Mouse (Mus musculus) hindbrain, embryonic 15.5 days (tissue): Measurements from ENCODE around the gene Lig4. TPM values are rescaled to one million over a fixed set of nuclear protein-coding genes. Genes with fewer than 3 reads are reported as not detected.
A peak's percentile ranks its signal among the peaks of the same experiment; 100 is the strongest.

Experiments
- ATAC-seq: fragments of 200-750 bp; cut with Nextera tagmentation; 2 replicates; pipeline ENCODE4 v1.8.0; 2017; ENCODE audit warnings: low read depth, moderate number of reproducible peaks, moderate TSS enrichment; ENCODE audit not compliant: low FRiP score
- H3K27ac ChIP-seq: fragments of 300-500 bp; sonication (generic); replicated peaks from 2 replicates; pipeline ENCODE4 v1.5.1; 2015; ENCODE audit warnings: mild to moderate bottlenecking, inconsistent platforms
- H3K27me3 ChIP-seq: fragments of 300-500 bp; sonication (generic); 2 replicates; pipeline ENCODE4 v1.6.1; 2015; ENCODE audit warnings: control low read depth, inconsistent platforms
- H3K36me3 ChIP-seq: fragments of 300-500 bp; sonication (generic); 2 replicates; pipeline ENCODE4 v1.6.1; 2015; ENCODE audit warnings: control low read depth, inconsistent platforms
- H3K4me1 ChIP-seq: fragments of 300-500 bp; sonication (generic); replicated peaks from 2 replicates; pipeline ENCODE4 v1.6.1; 2015; ENCODE audit warnings: control low read depth, inconsistent platforms
- H3K4me2 ChIP-seq: fragments of 300-500 bp; sonication (generic); 2 replicates; pipeline ENCODE4 v1.6.1; 2015; ENCODE audit warnings: moderate library complexity, mild to moderate bottlenecking, inconsistent platforms
- H3K4me3 ChIP-seq: fragments of 300-500 bp; sonication (generic); 2 replicates; pipeline ENCODE4 v1.5.1; 2015; ENCODE audit warnings: mild to moderate bottlenecking, inconsistent platforms
- H3K9ac ChIP-seq: fragments of 300-500 bp; sonication (generic); 2 replicates; pipeline ENCODE4 v1.6.1; 2015; ENCODE audit warnings: inconsistent platforms
- H3K9me3 ChIP-seq: fragments of 300-500 bp; sonication (generic); 2 replicates; pipeline ENCODE4 v1.6.1; 2016; ENCODE audit warnings: control low read depth, inconsistent platforms
- WGBS: fragments of 180-500 bp; shearing (Covaris S2); methylation state at CpG from one replicate; pipeline ENCODE4 v1.1.7; 2015; 5-methylcytosine and 5-hydroxymethylcytosine counted together
- polyA plus RNA-seq: library from polyadenylated mRNA; unstranded; fragments of >200 nt; fragmentation: Nextera tagmentation; extraction: Ambion mirVana; gene quantifications from 2 replicates; pipeline ENCODE4 v1.2.1, GENCODE M21; 2015

The Lig4 gene
- polyA plus RNA-seq, 1 experiment from 2014 or later = 10.0 TPM

DNA sequence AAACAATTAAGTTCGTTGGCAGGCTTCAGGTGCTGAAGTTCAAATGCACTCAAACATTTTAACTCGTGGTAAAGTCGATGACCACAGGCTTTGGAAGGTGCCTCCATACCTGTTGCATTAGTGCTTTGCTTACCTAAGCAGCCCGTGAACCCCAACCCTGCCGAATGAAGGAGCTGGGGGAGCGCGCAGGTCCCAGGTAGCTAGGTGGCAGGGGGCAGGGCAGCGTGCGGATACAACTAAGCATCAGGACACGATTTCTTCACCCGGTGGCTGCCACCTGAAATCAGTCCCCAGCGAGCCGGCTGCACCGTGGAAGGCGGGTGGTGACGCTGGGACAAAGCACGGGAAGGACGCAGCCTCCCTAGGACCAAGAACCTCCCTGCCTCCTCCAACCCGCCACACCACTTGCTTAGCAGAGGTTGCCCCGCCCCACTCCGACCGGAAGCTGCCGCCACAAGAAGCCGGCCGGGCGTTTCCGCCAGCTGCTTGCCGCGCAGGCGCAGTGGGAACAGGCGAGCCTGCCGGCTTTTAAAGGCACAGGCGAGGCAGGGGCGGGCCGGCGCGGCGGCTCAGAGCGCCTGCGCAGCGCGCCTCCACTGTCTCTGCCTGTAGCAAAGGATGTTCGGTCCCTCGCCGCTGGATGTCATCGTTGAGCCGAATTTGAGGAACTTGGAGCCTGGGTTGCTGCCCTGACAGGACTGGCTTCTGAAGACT is 1.4 kb downstream of the Lig4 start:
- peak overlapping the region; percentile 69 for H3K27ac ChIP-seq
- peak overlapping the region; percentile 77 for H3K4me3 ChIP-seq
- H3K36me3 ChIP-seq = peaks cover 25% of the 10 kb centered on the region
- H3K27me3 ChIP-seq = no peaks in the 10 kb centered on the region
- H3K4me1 ChIP-seq = peaks cover 46% of the 10 kb centered on the region
- peak overlapping the region; percentile 72 for H3K9ac ChIP-seq
- WGBS = under 1% methylated on average over 47 of the region's 47 CpGs
- H3K4me2 ChIP-seq = peak overlapping the region; percentile 62
- H3K9me3 ChIP-seq = no peaks in the 10 kb centered on the region
- peak; percentile 96 for ATAC-seq

DNA sequence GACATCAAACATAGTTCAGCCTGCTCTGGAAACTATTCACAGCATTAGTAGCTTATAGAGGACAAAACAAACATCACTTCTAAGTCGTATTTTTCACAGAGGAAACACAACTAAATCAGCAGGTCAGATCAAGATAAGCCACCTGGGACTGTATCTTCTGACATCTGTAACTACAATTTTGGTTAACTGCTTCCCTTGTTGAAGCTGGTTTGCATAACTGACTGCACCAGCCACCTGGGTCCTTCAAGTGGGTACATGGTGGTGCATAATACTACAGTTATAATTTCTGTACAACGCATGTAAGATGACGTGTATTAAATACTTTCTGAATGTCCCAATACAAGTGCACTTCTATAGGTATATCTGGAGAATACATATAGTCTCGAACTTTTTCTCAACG is 2.2 kb downstream of the Lig4 start:
- WGBS = 59% methylated on average over 5 of the region's 5 CpGs
- Histone ChIP-seq H3K4me1 (peaks cover 38% of the 10 kb centered on the region), H3K4me3 (peak overlapping the region; percentile 77), H3K4me2 (peak overlapping the region; percentile 62), H3K36me3 (peaks cover 28% of the 10 kb centered on the region), H3K9ac (peak overlapping the region; percentile 23; the same call in 1 of the 2 replicates), H3K27me3 (no peaks in the 10 kb centered on the region), H3K27ac (no peak overlapping the region), H3K9me3 (no peaks in the 10 kb centered on the region)
- no peak for ATAC-seq

DNA sequence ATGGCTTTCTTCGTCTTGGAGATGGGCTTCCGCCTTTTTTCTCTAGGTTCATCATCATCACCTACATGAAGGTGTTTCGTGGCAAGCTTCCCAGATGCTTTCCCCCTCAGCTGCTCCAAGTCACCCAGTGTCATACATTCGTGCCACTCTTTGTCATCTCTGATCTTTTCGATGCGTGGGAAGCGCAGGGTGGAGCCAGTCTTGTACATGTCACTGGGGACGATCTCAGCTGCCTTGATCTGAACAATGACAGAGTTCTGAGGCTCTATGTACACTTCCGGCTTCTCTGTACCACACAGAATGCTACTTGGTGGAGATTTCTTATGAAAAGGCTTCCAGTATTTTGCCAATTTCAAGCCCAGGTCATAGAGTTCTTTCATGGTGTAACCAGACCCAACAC is 5.6 kb downstream of the Lig4 start:
- no peaks in the 10 kb centered on the region for H3K27me3 ChIP-seq
- peaks cover 13% of the 10 kb centered on the region for H3K4me1 ChIP-seq
- H3K36me3 ChIP-seq = peaks cover 41% of the 10 kb centered on the region
- H3K9ac ChIP-seq = no peak overlapping the region
- no peak for ATAC-seq
- H3K4me2 ChIP-seq = no peak overlapping the region
- no peaks in the 10 kb centered on the region for H3K9me3 ChIP-seq
- H3K4me3 ChIP-seq = no peak overlapping the region
- H3K27ac ChIP-seq = no peak overlapping the region
- 98% methylated on average over 9 of the region's 9 CpGs for WGBS

DNA sequence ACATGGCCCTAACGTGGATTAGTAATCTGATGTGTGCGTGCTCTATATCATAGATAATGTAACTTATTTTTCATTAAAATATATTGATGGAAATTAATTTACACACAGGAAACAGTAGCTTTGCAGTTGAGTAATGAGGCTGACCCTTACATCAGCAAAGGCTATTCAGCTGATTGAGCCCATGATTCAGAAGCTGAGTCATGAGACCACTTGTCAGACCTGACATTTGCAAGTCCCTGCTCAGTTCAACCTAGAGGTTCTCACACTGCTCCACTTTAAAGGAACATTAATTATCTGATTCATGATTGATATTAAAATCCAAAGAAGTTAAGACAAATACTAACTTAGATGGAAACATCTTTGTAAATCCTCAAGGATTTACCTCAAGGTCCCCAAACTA is 17.6 kb downstream of the Lig4 start:
- no peak for ATAC-seq
- H3K9me3 ChIP-seq = no peaks in the 10 kb centered on the region
- H3K4me3 ChIP-seq = no peak overlapping the region
- no peaks in the 10 kb centered on the region for H3K36me3 ChIP-seq
- H3K4me1 ChIP-seq = no peaks in the 10 kb centered on the region
- H3K27ac ChIP-seq = no peak overlapping the region
- H3K4me2 ChIP-seq = no peak overlapping the region
- 97% methylated on average over 2 of the region's 2 CpGs for WGBS
- no peak overlapping the region for H3K9ac ChIP-seq
- no peaks in the 10 kb centered on the region for H3K27me3 ChIP-seq

DNA sequence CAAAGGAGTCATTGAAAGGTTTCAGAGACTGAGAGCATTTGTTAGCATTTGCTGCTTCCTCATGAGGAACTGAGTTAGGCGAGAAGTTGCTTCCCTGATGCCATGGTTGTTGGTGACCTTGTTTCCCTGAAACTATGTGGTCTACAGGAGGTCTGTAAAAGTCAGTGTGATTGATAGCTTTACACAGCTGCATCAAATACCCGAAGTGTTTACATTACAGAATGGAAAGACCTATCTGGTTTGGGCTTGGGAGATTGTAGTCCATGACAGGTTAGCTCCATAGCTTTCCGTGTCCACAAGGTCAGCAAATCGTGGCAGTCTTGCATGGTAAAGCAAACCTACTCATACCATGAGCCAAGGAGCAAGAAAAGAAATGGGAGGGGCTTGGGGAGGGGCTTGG is 19.1 kb downstream of the Lig4 start:
- no peaks in the 10 kb centered on the region for H3K9me3 ChIP-seq
- 67% methylated on average over 4 of the region's 4 CpGs for WGBS
- H3K4me1 ChIP-seq = no peaks in the 10 kb centered on the region
- H3K9ac ChIP-seq = no peak overlapping the region
- H3K27me3 ChIP-seq = no peaks in the 10 kb centered on the region
- no peak overlapping the region for H3K27ac ChIP-seq
- no peak for ATAC-seq
- no peak overlapping the region for H3K4me2 ChIP-seq
- H3K4me3 ChIP-seq = no peak overlapping the region
- no peaks in the 10 kb centered on the region for H3K36me3 ChIP-seq

DNA sequence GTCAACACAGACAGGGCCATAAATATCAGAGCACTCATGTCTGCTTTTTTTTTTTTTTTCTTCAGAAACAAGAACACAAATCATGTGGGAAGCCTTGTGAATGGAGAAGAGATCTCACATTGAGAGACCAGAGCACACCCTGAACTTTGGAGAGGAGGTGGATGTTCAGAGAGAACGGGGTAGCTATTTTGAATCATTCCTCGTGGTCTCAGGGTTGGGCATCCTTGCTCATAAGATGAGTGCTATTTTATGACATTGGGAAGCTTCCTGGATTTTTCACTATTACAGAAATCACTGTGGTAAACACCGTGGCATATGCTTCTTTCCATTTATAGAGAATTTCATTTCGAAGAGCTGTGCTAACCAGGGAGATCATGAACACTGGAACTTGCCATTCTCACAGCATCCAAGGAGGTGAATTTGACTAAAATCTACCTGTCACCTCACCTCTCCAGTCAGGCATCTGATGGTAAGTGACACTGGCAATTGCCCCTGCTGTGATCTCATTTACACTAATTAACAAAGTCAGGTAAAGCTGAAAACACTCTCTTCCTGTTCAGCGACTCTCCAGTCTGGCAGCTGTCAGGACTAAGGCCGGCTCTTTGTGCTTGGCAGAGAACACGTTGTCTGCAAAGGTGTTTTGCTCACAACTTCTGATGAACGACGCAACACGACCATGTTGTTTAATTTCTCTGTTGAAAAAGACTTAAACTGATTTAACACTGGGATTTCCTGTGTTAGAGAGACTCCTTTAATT is 28.2 kb downstream of the Lig4 start:
- H3K36me3 ChIP-seq = no peaks in the 10 kb centered on the region
- no peaks in the 10 kb centered on the region for H3K9me3 ChIP-seq
- no peak overlapping the region for H3K27ac ChIP-seq
- no peaks in the 10 kb centered on the region for H3K4me1 ChIP-seq
- WGBS = 64% methylated on average over 10 of the region's 10 CpGs
- no peak for ATAC-seq
- no peak overlapping the region for H3K4me2 ChIP-seq
- H3K4me3 ChIP-seq = no peak overlapping the region
- H3K9ac ChIP-seq = no peak overlapping the region
- no peaks in the 10 kb centered on the region for H3K27me3 ChIP-seq

DNA sequence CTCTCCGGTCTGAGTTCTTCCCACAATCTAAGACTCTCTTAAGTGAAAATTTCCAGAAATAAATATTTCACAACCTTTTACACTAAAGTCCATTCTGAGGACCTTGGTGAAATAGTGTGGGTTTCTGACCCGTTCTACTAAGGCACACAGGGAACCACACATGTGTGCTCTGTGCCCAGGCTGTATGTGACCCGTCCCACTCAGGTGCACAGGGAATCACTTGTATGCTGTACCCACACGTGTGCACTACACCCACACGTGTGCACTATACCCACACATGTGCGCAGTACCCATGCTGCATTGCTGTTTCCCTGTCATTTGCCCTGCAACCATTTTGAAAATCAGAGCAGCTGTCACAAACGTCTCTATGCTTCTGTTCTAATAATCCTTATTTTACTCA is 41.9 kb downstream of the Lig4 start:
- no peak overlapping the region for H3K27ac ChIP-seq
- WGBS = 70% methylated on average over 7 of the region's 7 CpGs
- H3K4me2 ChIP-seq = no peak overlapping the region
- H3K4me3 ChIP-seq = no peak overlapping the region
- ATAC-seq = peak; percentile 23; the same call in 1 of the 2 replicates
- H3K4me1 ChIP-seq = 0 out of 2 replicates have a peak, but pooled peaks cover 2% of the 10 kb centered on the region
- no peaks in the 10 kb centered on the region for H3K36me3 ChIP-seq
- H3K9ac ChIP-seq = no peak overlapping the region
- H3K27me3 ChIP-seq = no peaks in the 10 kb centered on the region
- H3K9me3 ChIP-seq = no peaks in the 10 kb centered on the region

DNA sequence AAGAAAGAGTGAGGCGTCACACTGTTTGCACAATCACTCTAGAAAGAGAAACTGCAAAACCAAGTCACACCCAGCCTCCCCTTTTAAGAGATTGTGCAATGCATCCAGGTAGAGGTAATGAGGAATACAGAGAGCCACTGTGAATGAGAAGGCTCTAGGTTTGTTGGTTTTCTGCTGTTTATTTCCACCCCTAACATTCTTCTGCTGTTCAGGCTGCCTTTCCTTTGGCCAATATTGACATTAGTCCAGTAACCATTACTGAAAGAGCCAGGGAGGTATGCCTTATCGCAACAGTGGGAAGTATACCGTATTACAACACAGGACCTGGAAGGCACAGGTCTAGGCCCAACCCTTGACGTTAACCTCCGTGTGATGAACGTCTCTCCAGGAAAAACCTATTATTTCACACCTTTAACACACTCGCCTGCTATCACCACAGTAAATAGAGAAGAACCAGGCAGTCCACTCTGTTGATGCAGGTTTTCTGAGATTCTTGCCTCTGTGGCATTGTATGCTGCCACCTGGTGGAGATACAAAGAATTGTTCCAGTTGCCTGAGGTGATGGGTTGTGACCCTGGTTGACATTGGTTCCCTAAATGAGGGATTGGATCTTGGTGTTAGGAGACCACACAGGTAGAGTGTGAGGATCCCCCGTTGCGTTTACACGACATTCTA is 42.5 kb downstream of the Lig4 start:
- H3K36me3 ChIP-seq = no peaks in the 10 kb centered on the region
- peak; percentile 27; the same call in 1 of the 2 replicates for ATAC-seq
- no peak overlapping the region for H3K4me3 ChIP-seq
- H3K4me2 ChIP-seq = no peak overlapping the region
- H3K27me3 ChIP-seq = no peaks in the 10 kb centered on the region
- 0 out of 2 replicates have a peak, but pooled peaks cover 2% of the 10 kb centered on the region for H3K4me1 ChIP-seq
- no peak overlapping the region for H3K9ac ChIP-seq
- 39% methylated on average over 10 of the region's 10 CpGs for WGBS
- no peaks in the 10 kb centered on the region for H3K9me3 ChIP-seq
- H3K27ac ChIP-seq = no peak overlapping the region

DNA sequence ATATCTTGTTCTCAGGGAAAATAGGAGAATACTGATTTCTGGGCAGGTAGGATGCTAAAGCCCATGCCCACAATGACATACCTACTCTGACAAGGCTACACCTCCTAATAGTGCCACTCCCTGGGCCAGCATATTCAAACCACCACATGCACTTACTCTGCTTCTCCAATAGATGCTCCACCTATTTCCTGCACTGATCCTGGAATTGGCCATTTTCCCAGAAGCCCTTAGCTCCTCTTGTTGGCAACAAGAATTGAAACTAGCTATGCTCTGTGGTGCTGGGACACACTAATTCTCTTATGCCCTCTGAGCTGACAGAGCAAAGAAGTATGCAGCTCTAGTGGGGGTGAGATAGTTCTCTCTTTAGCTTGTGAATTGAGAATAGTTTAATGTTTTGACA is 44.8 kb downstream of the Lig4 start:
- Histone ChIP-seq H3K36me3 (no peaks in the 10 kb centered on the region), H3K4me2 (no peak overlapping the region), H3K9me3 (no peaks in the 10 kb centered on the region), H3K4me1 (0 out of 2 replicates have a peak, but pooled peaks cover 2% of the 10 kb centered on the region), H3K27ac (no peak overlapping the region), H3K4me3 (no peak overlapping the region), H3K9ac (no peak overlapping the region), H3K27me3 (no peaks in the 10 kb centered on the region)
- no peak for ATAC-seq

DNA sequence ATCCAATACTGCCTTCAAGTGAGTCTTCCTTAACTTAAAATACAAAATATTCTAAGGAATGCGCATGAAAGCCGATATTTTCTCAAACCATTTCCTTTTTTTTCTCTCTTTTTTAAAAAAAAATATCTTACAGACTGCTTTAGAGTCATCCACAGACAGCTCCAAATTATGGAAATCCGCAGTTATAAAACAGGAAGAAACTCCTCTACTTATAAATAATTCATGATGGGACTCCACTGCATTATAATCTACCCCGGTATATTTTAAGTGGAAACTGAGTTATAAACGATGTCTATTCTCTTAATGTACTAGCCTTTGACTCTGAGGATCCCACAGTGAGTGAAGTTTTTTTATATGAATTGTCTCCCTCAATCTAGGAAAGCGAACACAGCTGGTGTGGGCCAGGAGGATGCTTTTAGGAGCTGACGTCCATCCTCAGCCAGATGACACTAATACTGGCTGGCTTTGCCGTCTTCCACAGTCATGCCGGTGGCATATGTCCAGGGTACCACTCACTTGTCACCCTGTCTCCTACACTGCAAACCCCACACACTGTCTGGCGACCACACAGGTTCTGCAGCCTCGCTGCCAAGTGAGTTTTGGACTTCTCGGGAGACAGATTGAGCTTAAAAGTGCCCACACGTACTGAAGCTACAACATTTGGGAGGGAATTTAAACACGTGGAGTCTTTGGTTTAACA is 47.6 kb downstream of the Lig4 start:
- H3K4me1 ChIP-seq = no peaks in the 10 kb centered on the region
- ATAC-seq = no peak; the same call in 1 of the 2 replicates
- H3K9me3 ChIP-seq = no peaks in the 10 kb centered on the region
- no peak overlapping the region for H3K4me3 ChIP-seq
- no peak overlapping the region for H3K9ac ChIP-seq
- no peak overlapping the region for H3K27ac ChIP-seq
- no peaks in the 10 kb centered on the region for H3K36me3 ChIP-seq
- no peak overlapping the region for H3K4me2 ChIP-seq
- H3K27me3 ChIP-seq = no peaks in the 10 kb centered on the region
- 68% methylated on average over 14 of the region's 14 CpGs for WGBS
